Mouse (Mus musculus): Measurements from ENCODE around the gene Mettl26. TPM values are rescaled to one million over a fixed set of nuclear protein-coding genes. Genes with fewer than 3 reads are reported as not detected.

Gene Mettl26
- polyA plus RNA-seq, 2 experiments: 52.0 to 62.9 TPM

DNA sequence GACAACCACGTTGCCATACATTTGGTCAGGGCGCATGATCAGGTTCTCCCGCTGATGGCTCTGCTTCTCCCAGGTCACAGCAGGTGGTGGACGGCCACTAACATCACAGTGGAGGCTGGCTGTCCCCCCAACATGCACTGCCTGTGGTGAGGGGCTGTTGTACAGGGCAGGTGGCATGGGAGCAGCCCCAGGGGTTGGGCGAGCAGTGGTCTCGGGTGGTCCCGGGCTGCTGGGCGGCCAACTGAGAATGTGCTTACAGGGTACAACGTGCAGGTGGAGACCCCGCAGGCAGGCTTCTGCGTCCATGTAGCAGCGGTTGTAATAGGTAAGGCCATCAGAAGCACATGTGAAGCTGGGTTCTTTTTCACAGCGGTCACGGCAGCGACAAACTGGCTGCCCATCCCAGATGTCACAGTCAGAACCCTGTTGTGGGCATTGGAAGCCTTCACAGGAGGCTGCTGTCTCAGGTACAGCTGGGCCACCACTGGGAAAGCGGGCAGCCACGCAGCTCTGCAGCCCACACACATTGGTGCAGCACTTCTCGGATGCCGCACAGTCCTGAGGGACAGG is 3.8 kb downstream of the Mettl26 start:
- no peak overlapping the region for H3K9ac ChIP-seq (ENCODE audit: low read depth, low read length, severe bottlenecking)
- no peak for DNase-seq (ENCODE audit: low spot score)
- no peak overlapping the region for H3K27ac ChIP-seq (replicated peaks; ENCODE audit: low read depth, low read length)
- H3K27me3 ChIP-seq (ENCODE audit: control insufficient read depth, insufficient read depth, low read length): no peaks in the 10 kb centered on the region
- no peak for ATAC-seq (ENCODE audit: low FRiP score, low read depth)
- peaks cover 48% of the 10 kb centered on the region for H3K36me3 ChIP-seq (ENCODE audit: control insufficient read depth, insufficient read depth, low read length)
- H3K4me1 ChIP-seq (ENCODE audit: control insufficient read depth, insufficient read depth, low read length): peaks cover 10% of the 10 kb centered on the region
- no peak for TF ChIP-seq POLR2A (IDR thresholded peaks at IDR 0.05; ENCODE audit: borderline replicate concordance, extremely low read depth, insufficient read depth, insufficient read length)
- no peak overlapping the region for H3K4me2 ChIP-seq (replicated peaks; ENCODE audit: low read depth, low read length, severe bottlenecking)
- H3K4me3 ChIP-seq (replicated peaks; ENCODE audit: low read length): no peak overlapping the region
- no peaks in the 10 kb centered on the region for H3K9me3 ChIP-seq (ENCODE audit: control insufficient read depth, low read length)
- 92% methylated on average over 19 of the region's 19 CpGs for WGBS

DNA sequence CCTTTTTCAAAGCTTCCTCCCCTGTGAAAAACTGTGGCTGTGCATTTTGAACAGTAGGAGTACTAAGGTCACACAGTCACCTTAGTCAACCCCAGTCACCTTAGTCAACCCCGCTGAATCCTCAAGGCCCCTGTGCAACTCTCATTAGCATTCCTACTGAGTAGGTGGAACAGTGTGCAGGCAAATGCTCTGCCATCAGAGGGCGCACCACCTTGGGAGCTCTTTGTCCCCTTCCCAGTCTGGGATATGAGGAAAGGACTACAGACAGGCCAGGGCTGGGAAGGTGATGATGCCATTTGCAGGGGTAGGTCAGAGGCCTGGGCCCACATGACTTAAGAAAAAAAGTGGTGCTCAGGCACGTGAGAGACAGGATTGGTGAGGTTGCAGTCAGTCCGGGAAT is 4.4 kb downstream of the Mettl26 start:
- DNase-seq (ENCODE audit: low spot score): no peak
- WGBS: 52% methylated on average over 4 of the region's 4 CpGs

DNA sequence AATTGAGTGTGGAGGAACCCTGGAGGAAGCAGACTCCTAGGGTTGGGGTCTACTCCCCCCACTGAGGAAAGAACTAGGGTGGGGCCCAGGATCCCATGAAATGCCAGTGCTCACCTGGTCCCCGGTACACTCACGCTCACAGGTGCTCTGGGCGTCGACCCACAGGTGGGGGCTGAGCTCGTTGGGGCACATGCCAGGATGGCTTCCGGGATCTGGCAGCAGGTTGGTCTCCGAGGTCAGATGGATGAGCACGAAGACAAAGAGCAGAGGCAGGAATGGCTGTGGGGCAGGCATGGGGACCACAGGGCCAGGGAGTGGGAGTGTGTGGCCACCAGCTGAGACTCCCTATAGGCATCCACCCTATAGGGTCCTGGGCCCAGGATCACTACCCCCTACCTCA is 4.9 kb downstream of the Mettl26 start:
- TF ChIP-seq POLR2A (IDR thresholded peaks at IDR 0.05; ENCODE audit: borderline replicate concordance, extremely low read depth, insufficient read depth, insufficient read length): no peak
- no peak overlapping the region for H3K9ac ChIP-seq (ENCODE audit: low read depth, low read length, severe bottlenecking)
- peaks cover 10% of the 10 kb centered on the region for H3K4me1 ChIP-seq (ENCODE audit: control insufficient read depth, insufficient read depth, low read length)
- H3K4me2 ChIP-seq (replicated peaks; ENCODE audit: low read depth, low read length, severe bottlenecking): no peak overlapping the region
- no peak for ATAC-seq (ENCODE audit: low FRiP score, low read depth)
- no peak overlapping the region for H3K4me3 ChIP-seq (replicated peaks; ENCODE audit: low read length)
- WGBS: 73% methylated on average over 8 of the region's 8 CpGs
- H3K27ac ChIP-seq (replicated peaks; ENCODE audit: low read depth, low read length): no peak overlapping the region
- no peaks in the 10 kb centered on the region for H3K27me3 ChIP-seq (ENCODE audit: control insufficient read depth, insufficient read depth, low read length)
- no peak for DNase-seq (ENCODE audit: low spot score)
- H3K36me3 ChIP-seq (ENCODE audit: control insufficient read depth, insufficient read depth, low read length): peaks cover 58% of the 10 kb centered on the region
- no peaks in the 10 kb centered on the region for H3K9me3 ChIP-seq (ENCODE audit: control insufficient read depth, low read length)

More for the DNA sequence above, 4.4 kb downstream of the Mettl26 start:
- Histone ChIP-seq H3K27me3 (ENCODE audit: control insufficient read depth, insufficient read depth, low read length) (no peaks in the 10 kb centered on the region), H3K9me3 (ENCODE audit: control insufficient read depth, low read length) (no peaks in the 10 kb centered on the region), H3K9ac (ENCODE audit: low read depth, low read length, severe bottlenecking) (no peak overlapping the region), H3K4me1 (ENCODE audit: control insufficient read depth, insufficient read depth, low read length) (peaks cover 10% of the 10 kb centered on the region), H3K36me3 (ENCODE audit: control insufficient read depth, insufficient read depth, low read length) (peaks cover 53% of the 10 kb centered on the region), H3K4me3 (replicated peaks; ENCODE audit: low read length) (no peak overlapping the region), H3K4me2 (replicated peaks; ENCODE audit: low read depth, low read length, severe bottlenecking) (no peak overlapping the region), H3K27ac (replicated peaks; ENCODE audit: low read depth, low read length) (no peak overlapping the region)
- no peak for TF ChIP-seq POLR2A (IDR thresholded peaks at IDR 0.05; ENCODE audit: borderline replicate concordance, extremely low read depth, insufficient read depth, insufficient read length)
- ATAC-seq (ENCODE audit: low FRiP score, low read depth): no peak

DNA sequence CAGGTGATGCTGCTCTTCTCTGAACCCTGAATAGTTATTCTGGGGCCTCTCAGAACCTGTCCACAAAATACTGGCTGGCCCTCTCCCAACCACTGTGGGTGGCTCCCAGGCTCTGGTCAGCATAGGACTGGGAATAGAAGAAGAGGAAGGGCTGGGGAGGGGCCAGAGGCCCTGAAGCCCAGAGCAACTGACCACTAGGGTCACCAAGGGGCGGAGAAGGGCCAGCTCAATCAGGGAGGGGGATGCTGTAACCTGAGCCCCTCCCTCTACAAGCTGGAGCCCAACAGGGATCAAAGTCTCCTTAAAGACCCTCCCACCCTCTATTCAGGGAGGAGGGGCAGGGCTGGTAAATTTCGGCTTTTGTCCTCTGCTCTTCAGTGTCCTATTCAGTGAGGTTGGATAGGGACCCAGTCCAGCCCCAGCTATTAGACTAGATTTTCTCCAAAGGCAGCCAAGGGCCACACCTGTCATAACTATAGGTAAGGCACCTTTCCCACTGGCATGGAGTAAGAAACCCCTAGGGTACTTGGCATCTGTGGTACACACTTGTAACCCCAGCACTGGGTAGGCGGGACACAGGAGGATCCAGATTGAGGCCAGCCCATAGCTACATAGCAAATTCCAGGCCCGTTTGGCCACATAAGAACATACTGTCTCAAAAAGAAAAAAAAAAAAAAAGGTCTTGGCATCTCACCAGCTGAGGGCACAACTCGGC is 5.5 kb downstream of the Mettl26 start, which contains the start of gene Wfikkn1:
Gene Wfikkn1, minus strand, starts transcription at position 663 of the 715 bp plus-strand sequence.
- H3K27ac ChIP-seq (replicated peaks; ENCODE audit: low read depth, low read length): no peak within 1 kb of the TSS
- no peak within 1 kb of the TSS for H3K4me3 ChIP-seq (replicated peaks; ENCODE audit: low read length)
- 36% methylated on average over 5 of the region's 5 CpGs for WGBS
- no peak for TF ChIP-seq POLR2A (IDR thresholded peaks at IDR 0.05; ENCODE audit: borderline replicate concordance, extremely low read depth, insufficient read depth, insufficient read length)
- DNase-seq (ENCODE audit: low spot score): no peak
- H3K27me3 ChIP-seq (ENCODE audit: control insufficient read depth, insufficient read depth, low read length): no peaks in the 10 kb centered on the region
- ATAC-seq (ENCODE audit: low FRiP score, low read depth): no peak
- peaks cover 10% of the 10 kb centered on the region for H3K4me1 ChIP-seq (ENCODE audit: control insufficient read depth, insufficient read depth, low read length)
- no peaks in the 10 kb centered on the region for H3K9me3 ChIP-seq (ENCODE audit: control insufficient read depth, low read length)
- H3K36me3 ChIP-seq (ENCODE audit: control insufficient read depth, insufficient read depth, low read length): peaks cover 63% of the 10 kb centered on the region
- H3K4me2 ChIP-seq (replicated peaks; ENCODE audit: low read depth, low read length, severe bottlenecking): no peak within 1 kb of the TSS
- H3K9ac ChIP-seq (ENCODE audit: low read depth, low read length, severe bottlenecking): no peak within 1 kb of the TSS

DNA sequence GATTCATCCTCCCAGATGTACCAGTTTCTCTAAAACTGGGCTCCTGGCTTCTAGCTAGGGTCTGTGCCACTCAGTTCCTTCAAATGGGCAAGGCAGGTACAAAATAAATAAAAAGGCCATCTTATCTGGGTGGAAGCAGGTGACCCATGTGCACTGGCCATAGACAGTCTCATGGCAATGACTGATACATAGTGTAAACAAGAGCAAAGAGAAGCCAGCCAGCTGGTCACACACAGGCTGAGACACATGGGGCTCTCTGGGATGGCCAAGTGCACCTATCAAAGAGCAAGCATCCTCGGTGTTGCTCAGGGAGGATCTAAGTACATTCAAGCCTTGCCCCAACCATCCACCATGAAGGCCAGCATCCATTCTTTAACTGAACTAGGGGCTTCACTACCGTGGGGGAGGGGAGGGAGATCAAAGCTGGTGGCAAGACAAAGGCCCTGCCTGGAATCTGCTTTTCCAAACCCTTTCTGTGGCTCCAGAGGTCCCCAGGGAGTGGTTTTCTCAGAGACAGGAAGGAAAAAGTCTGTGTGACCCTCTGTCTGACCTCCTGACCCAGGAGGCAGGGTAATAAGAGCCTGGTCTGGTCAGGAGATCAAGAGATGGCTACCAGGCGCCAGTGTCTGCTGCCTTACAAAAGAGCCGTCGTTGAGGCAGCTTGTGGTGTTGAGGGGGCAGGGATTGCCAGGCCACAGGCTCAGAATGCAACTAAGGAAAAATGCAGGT is 6.2 kb downstream of the Mettl26 start:
- ATAC-seq (ENCODE audit: low FRiP score, low read depth) (no peak), DNase-seq (ENCODE audit: low spot score) (no peak)
- no peak overlapping the region for H3K9ac ChIP-seq (ENCODE audit: low read depth, low read length, severe bottlenecking)
- no peak overlapping the region for H3K4me2 ChIP-seq (replicated peaks; ENCODE audit: low read depth, low read length, severe bottlenecking)
- TF ChIP-seq POLR2A (IDR thresholded peaks at IDR 0.05; ENCODE audit: borderline replicate concordance, extremely low read depth, insufficient read depth, insufficient read length): no peak
- no peak overlapping the region for H3K27ac ChIP-seq (replicated peaks; ENCODE audit: low read depth, low read length)
- H3K4me1 ChIP-seq (ENCODE audit: control insufficient read depth, insufficient read depth, low read length): peaks cover 6% of the 10 kb centered on the region
- no peaks in the 10 kb centered on the region for H3K27me3 ChIP-seq (ENCODE audit: control insufficient read depth, insufficient read depth, low read length)
- peaks cover 63% of the 10 kb centered on the region for H3K36me3 ChIP-seq (ENCODE audit: control insufficient read depth, insufficient read depth, low read length)
- no peaks in the 10 kb centered on the region for H3K9me3 ChIP-seq (ENCODE audit: control insufficient read depth, low read length)
- WGBS: 15% methylated on average over 5 of the region's 5 CpGs
- no peak overlapping the region for H3K4me3 ChIP-seq (replicated peaks; ENCODE audit: low read length)

Measured in limb, embryonic 14.5 days (tissue).